Mouse (Mus musculus) heart, adult 18-20 months (tissue): ENCODE results near the gene Col4a6. TPM values are rescaled to one million over a fixed set of nuclear protein-coding genes. Genes with fewer than 3 reads are reported as not detected.

Source experiments
- DNase-seq, 2 experiments: peaks; one replicate each; pipeline ENCODE4 v3.0.0; 2021 to 2022; ENCODE audit warnings: mixed read lengths in 1 of 2
- total RNA-seq, 2 experiments: library from RNA; stranded (reverse); gene quantifications; 2 replicates each; pipeline ENCODE4 v1.2.3; 2021

Gene Col4a6
- total RNA-seq, 2 experiments from 2014 or later, result 1.9 to 2.4 TPM

DNA sequence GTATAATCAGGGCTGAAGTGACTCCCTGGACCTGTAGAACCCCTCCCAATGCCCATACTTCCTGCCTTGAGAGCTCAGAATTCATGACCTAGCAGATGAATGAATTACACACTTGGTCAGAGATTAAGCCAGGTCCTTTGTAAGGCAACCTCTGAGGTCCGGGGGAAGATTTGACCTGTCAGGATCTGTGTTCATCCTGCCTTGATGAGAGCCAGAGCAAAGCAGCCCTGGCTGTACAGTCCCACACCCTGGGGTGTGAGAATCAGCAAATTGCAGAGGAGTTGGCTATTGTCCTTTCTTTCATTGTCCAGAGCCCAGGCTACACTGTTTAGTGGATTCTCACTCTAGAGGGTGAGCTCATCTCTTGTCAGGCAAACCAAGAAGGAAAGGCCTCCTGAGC is 207.9 kb downstream of the Col4a6 start:
- DNase-seq, result no peak

DNA sequence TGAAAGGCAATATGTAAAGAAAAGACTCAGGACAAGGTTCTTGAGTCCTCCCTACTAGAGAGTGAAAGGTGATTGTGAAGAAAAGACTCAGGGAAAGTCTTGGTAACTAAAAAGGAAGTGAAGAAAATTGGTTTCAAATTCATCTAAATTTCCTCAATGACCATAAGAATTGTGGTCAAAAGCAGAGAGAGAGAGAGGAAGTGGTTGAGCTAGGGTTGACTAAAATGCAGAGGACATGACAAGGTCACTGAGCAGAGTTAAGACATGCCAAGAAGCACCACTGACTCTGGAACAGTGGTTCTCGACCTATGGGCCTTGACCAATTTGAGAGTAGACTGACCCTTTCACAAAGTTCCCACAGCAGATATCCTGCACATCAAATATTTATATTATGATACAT is 224.2 kb downstream of the Col4a6 start:
- no peak for DNase-seq

DNA sequence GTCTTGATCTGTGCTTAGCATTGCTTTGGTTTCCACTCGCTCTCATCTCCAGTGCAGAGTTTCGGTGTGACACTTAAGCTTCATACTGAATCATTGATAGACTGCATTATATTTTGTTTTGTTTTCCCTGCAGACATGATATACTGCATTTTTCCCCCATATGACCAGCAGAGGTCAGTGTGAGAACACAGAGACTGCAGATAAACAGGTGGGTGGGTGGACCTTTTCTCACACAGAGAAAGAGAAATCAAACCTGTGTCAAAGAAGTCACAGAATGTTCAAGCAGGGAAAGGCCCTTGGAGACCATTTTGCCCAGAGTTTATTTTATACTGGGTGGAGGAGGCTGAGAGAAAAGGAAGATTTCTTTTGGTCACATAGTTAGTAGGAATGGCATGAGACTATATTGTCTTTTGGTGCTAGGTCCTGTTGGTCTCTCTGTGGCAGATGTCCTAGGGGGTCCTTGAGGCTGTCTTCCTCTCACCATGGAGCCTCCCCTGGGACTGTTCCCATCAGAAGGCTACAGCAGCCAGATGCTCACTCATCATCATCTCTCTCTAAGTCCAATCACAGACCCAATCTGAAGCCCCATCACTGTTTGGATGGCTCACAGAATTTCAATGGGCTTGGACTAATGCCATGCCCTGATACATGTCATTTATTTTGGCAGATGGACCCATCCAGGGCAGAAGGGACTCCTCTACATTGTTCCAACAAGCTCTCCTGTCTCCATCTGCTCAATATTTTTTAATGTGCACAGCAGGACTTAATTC is 237.1 kb downstream of the Col4a6 start:
- peak; percentile 8 to 34 for DNase-seq

DNA sequence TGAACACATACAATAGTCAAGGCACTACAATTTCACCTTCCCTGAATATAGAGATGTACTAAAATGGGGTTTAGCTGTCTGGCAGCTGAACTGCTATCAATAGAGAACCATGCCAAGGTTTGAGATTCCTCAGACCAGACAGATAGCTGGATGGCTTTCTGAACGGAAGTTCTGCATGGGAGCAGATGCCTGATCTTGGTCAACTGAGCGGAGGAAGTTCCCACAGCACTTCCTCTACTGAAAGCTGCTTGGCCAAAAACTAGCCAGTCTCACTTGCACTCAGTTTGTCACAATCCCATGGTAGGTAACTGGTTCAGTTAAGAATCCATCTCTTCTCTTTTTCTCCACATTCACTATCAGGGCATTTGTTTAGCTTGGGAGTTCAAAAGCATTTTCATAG is 245.7 kb downstream of the Col4a6 start:
- DNase-seq, result no peak

DNA sequence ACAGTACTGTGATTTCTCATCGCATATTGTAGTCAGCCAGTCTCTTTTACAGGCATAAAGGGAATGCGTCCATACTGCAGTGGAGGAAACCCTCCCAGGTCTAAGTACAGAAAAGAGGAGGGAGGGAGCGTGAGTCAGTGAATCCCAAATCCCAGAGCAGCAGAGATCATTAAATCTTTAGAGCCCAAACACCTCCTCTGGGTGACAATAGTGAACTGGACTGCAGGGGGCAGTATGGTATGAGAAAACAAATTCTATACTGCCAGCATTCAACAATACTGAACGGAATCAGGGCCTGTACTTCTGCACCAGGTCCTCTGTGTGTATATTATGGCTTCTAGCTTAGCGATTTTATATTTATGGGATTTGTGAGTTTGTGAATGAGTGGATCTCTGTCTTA is 261.1 kb downstream of the Col4a6 start:
- peak; percentile 25 to 60 for DNase-seq

DNA sequence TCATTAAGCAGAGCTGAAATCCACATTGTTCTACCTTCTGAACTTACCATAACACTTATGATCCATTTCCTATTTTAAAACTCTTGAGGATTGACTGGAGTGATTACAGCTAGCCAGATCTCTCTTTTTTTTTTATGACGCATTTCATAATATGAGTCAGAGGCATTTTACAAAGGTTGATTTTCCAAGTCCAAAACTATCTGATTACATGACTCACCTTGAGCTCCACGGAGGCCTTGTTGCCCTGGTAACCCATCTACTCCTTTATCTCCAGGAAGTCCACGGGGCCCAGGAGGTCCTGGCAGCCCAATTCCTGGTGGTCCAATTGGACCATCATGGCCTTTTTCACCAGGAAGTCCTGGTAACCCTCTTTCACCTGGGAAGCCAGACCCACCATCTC is 274.9 kb downstream of the Col4a6 start:
- DNase-seq, result no peak

DNA sequence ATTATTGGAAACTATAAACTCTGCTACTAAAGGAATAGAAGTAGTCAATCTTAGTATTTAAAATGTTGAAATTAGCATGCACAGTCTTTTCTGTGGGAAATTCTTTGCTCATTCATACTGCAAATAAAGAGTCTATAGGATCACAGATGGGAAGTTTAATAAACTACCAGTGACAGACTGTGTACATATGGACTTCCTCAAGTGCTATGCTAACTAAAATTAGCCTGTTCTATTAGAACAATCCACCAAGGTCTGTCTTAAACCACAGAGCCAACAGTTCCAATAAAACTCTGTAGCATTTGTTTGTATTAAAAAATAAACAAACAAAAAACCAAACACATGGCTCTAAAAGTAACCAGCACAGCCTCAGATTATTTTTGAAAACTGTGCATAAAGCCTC is 278.8 kb downstream of the Col4a6 start:
- no peak for DNase-seq

DNA sequence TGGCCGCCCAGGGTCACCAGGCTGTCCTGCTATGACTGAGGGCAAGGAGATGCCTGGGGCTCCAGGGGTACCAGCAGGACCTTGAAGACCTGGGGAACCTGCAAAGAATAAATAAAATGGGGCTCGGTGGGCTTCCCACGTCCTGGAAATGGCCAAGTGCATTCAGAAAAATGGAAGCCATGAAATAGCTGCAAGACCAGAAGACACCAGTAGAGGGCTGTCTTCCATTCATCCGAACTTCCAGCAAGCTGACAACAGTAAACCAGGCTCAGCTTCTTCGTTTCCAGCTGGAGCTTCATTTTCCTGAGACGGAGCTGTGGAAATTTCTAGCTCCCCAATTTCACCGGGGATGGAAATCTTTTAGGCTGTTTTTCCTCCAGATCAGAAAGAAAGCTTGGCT is 298.5 kb downstream of the Col4a6 start:
- DNase-seq, result peak; percentile 10 to 44

DNA sequence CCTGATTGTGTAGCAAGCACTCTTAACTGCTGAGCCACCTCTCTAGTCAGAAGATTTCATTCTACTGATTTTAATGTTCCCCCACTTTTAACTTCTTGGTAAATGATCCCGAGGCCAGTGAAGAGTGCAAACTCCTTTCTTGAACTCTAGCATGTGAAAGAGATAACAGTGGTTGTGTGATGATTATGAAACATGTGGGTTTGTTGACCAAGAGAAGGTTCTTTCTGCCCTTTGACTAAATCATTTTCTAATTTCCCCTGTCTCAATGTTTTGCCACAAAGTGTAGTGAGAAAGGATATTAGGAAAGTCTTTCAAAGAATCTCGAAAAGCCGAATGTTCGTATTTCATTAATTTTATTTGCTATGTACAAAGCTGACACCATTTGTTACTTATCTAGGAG is 308.8 kb downstream of the Col4a6 start:
- DNase-seq, result no peak

DNA sequence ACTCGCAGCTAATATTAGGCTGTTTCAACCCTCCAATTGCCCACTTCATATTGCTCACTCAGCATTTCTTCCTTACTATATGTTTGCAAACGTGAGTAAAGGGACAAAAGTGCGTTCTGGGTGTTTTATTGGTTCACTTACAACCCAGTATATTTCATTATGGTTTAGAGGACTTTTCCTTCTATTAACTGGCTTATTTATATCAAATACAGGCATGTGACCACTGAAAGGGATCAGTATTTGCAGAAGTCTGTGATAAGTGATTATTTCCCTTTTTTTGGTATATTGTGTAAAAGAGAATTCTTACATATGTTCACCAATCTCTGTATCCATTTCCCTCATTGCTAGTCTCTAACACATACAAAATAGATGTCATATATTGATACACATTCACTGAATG is 313.5 kb downstream of the Col4a6 start:
- DNase-seq, result no peak

DNA sequence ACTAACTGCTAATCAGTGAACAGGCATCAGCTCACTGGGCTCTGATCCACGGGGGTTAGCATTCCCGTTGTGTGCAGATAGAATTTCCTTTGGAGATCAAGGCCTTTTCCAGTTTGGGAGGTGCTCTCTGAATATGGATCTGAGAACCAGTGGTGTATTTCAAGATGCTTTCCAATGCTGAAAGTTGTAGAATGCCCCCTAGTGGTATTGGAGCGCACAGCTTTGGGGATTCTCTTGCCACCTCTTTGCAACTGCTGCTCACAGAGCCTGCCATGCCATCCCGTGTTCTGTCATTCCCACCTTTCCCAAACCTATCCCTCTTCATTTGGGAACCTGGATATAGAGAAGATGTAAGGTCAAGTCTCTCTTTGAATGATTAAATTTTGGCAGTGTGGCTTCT is 315.7 kb downstream of the Col4a6 start:
- DNase-seq, result peak in 1 of 2 experiments; percentile 24

DNA sequence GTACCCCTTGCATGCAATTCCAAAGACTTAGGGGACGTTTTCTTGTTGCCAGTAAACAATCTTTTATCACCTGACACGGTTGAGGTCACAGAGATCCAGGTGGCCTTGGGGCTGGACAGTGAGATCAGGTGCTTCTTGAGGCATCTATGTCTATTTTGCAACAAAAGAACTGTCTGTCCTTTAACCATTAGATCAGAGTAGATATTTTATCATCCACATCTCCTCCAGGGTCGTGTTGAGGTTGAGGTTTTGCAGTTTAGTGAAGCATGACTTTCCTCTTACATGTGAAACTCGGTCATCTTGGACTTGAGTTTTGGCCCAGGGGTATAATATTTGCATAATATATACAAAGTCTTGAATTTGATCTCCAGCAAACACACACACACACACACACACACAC is 316.2 kb downstream of the Col4a6 start:
- no peak for DNase-seq

DNA sequence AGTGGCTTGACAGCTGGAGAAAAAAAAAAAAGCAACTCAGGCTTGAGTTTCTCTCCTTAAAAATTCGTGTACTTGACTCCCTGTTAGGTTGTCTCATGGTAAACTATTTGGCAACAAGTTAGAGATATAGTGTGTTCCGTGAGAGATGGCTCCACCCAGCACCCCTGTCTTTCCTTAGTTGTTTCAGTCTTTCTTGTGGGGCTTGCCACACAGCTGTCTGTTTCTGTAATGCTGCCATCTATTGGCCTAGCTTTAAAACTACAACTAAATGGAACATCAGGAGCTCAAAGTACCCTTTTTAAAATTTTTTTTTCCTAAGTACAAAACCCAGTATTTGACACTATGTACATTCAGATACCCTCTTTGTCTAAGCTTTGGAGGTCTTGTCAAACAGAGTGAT is 317.2 kb downstream of the Col4a6 start:
- peak; percentile 6 to 28 for DNase-seq

DNA sequence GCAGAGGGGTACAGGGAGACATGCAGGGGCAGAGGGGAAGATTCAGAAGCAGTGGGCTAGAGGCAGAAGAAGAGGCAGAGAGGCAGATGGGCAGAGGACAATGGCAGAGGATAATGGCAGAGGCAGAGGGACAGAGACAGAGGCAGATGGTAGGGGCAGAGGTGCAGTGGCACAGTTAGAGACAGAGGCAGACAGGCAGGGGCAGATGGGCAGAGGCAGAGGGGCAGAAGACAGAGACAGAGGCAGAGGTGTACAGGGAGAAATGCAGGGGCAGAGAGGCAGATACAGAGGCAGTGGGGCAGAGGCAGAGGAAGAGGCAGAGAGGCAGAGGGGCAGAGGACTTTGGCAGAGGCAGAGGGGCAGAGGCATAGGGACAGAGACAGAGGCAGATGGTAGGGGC is 322.7 kb downstream of the Col4a6 start:
- no peak for DNase-seq

DNA sequence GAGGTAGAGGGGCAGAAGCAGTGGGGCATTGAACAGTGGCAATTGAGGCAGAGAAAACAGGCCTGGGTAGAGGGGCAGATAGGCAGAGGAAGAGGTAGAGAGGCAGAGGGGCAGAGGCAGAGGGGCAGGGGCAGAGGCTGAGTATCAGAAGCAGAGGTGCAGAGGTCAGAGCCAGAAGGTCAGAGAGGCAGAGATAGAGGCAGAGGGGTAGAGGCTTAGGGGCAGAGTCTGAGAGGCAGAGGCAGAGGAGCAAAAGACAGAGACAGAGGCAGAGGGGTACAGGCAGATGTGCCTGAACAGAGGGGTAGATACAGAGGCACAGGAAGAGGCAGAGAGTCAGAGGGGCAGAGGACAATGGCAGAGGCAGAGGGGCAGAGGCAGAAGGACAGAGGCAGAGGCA is 323.6 kb downstream of the Col4a6 start:
- DNase-seq, result no peak

DNA sequence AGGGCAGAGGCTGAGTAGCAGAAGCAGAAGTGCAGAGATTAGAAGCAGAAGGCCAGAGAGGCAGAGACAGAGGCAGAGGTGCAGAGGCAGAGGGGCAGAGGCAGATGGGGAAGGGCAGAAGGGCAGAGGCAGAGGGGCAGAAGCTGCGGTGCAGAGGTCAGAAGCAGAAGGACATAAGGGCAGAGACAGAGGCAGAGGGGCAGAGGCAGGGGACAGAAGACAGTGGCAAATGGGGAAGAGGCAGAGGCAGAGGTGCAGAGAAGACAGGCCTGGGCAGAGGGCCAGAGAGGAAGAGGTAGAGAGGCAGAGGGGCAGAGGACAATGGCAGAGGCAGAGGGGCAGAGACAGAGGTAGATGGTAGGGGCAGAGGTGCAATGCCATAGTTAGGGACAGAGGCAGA is 324.2 kb downstream of the Col4a6 start:
- DNase-seq, result no peak

Other genes starting within 250 kb of the Col4a6 start
- gene Col4a5, start 1.3 kb upstream of the Col4a6 start, total RNA-seq, result 10 to 100 TPM; 18.8 to 19.7 TPM